Mouse (Mus musculus): ENCODE results near the gene Cntn4.

GRCm38 (mm10) chr6:106408634-106409033 is 731.2 kb downstream of the Cntn4 start:
- TF ChIP-seq CTCF (IDR thresholded peaks at IDR 0.05; ENCODE audit: insufficient read depth, low read length) (no peak), POLR2A (IDR thresholded peaks at IDR 0.05; ENCODE audit: borderline replicate concordance, extremely low read depth, low read depth, low read length) (no peak)
